Mouse (Mus musculus) inflammation-experienced regulatory T-cells, adult 6 months (primary cell): ENCODE data around the gene Naa50. TPM values are rescaled to one million over a fixed set of nuclear protein-coding genes. Genes with fewer than 3 reads are reported as not detected.

Source experiments
- ATAC-seq: one replicate; pipeline ENCODE4 v1.8.0; 2017
- polyA plus RNA-seq, 3 experiments: library from polyadenylated mRNA; unstranded; fragments of 100-300 nt; shearing (Covaris generic); gene quantifications; one replicate each; pipeline ENCODE4 v1.2.1; 2017

Naa50 gene
- polyA plus RNA-seq, 3 experiments from 2014 or later: 22.5 to 49.0 (median 24.8) TPM

- no peak for ATAC-seq
Measured at GRCm38 (mm10) chr16:44200146-44200545, 60.5 kb downstream of the Naa50 start.

DNA sequence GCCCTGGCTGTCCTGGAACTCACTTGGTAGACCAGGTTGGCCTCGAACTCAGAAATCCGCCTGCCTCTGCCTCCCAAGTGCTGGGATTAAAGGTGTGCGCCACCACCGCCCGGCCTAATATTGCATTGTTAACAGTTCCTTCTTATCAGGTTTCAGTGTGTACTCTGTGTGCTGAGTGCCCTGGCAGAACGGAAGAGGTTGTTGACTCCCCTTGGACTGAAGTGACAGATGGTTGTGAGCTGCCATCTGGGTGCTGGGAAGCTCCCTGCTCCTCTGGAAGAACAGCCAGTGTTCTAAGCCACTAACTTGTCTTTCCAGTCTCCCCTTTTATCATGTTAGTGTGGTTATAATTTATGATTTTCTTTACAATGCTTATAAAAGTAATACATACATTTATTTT, 64.7 kb downstream of the Naa50 start:
- no peak for ATAC-seq

- ATAC-seq: no peak
Measured at GRCm38 (mm10) chr16:44205973-44206372, 66.3 kb downstream of the Naa50 start.

DNA sequence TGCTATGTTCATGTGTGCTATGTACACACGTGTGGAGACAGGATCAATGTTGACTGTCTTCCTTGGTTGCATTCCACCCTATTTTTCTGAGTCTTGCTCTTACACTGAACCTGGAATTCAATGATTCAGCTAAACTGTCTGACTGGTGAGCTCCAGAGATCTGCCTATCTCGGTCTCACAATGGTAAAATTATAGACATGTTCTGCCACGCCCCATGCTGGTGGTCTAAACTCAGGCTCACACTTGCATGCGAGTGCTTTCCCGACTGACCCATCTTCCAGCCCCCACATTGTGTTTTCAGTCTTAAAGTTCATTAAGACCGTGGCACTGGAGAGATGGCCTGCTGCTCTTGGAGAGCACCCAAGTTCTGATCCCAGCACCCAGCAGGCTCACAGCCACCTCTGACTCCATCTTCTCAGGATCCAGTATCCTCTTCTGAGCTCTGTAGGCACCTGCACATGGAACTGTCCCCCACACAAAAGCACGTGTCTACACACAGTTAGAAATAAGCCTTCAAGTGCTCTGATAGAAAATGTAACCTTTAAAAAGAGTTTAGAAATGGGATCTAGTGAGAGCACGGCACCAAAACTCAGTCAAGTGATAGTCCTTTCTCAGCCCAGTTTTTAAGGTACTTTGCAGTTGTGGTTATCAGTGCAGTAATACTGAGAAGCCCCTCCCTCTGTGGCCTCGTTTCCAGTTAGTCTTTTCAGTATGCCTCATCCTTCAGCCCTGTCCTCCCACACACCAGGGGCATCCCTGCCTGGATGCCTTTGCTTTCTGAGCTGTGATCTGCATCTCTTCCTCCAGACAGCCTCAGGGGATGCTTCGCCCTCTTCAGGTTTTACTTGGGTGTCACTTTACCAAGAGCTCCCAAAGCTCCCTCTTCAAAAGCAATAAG, 70.8 kb downstream of the Naa50 start:
- peak; percentile 43 for ATAC-seq

DNA sequence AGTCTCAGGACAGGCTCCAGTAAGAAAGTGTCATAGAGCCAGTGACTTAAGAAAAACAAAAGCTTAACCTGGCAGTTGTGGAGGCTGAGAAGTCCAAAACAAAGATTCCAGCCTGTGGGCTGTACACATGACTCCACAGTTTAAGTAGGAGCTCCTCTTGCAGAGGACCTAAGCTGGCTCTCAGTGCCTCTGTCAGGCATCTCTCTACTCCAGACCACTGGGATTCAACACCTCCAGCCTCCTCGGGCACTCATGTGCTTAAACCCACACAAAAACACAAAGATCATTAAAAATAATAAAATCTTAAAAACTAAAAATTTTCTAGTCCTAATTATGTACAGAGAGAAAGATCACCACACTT, 71.4 kb downstream of the Naa50 start:
- ATAC-seq: no peak

DNA sequence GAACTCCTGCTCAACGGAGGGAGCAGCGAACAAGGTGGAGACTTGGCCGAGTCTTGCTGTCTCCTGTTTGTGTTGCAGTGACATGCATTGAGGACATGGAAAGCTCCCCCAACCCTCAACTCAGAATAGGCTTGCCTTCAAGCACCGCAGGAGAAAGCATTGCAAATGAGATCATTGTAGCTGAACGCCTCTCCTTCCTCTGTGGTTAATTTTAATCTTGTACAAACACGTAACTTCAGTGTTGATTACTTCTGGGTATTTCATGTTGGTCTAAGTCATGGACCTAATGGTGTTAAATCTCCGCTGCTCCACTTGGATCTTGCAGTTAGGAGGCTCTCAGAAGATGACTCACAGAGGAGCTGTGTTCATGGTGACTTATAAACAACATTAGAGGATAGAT, 73.1 kb downstream of the Naa50 start:
- no peak for ATAC-seq

Other genes with a start within 250 kb of the Naa50 start
- gene Qtrt2, start 213.0 kb upstream of the Naa50 start, polyA plus RNA-seq: 10 to 100 TPM in 2 of 3 experiments, 1 to 10 TPM in 1; 7.2 to 22.0 (median 18.6) TPM
- gene Zdhhc23, start 160.0 kb upstream of the Naa50 start, polyA plus RNA-seq: 1 to 10 TPM in 2 of 3 experiments, under 1 TPM in 1; 0.87 to 3.0 (median 2.5) TPM
- gene Gramd1c, start 76.5 kb upstream of the Naa50 start, polyA plus RNA-seq: 1 to 10 TPM; 3.9 to 5.8 (median 4.9) TPM
- gene Atp6v1a, start 125 bp upstream of the Naa50 start, polyA plus RNA-seq: 10 to 100 TPM; 31.2 to 43.0 (median 36.4) TPM
- gene Usf3, start 33.4 kb downstream of the Naa50 start, polyA plus RNA-seq: 1 to 10 TPM; 3.2 to 6.5 (median 5.5) TPM
- gene Sidt1, start 193.4 kb downstream of the Naa50 start, polyA plus RNA-seq: 10 to 100 TPM; 26.2 to 29.9 (median 29.5) TPM
- 10 to 100 TPM; 22.2 to 25.8 (median 25.3) TPM for gene Spice1, start 207.3 kb downstream of the Naa50 start, polyA plus RNA-seq